In genomic region chr13:54752656-54753055, GRCm38 (mm10) we compare ENCODE assay signal across 13 mouse cellular contexts. TPM values are rescaled to one million over a fixed set of nuclear protein-coding genes. Genes with fewer than 3 reads are reported as not detected.
DNase-seq lines count a peak whose midpoint lies in the region; TF ChIP-seq lines count a peak whose summit lies in the region.
"Had no signal": no experiment of that assay in that cellular context is flagged by ENCODE, and none has a peak within 500 bp of the region (broad histone marks: within the 10 kb centered on the region; RNA-seq: fewer than 3 reads in every experiment).

No protein-coding gene starts in this region.

- H3K27ac ChIP-seq in cerebellum, adult 2 months (ENCODE audit: insufficient read depth, low read length) = peak overlapping the region; percentile 60
- H3K27ac ChIP-seq in olfactory bulb, adult 2 months (ENCODE audit: insufficient read depth, low read depth, low read length) = peak overlapping the region; percentile 100
- H3K27ac ChIP-seq: limb, embryonic 15.5 days; macrophage had no signal

- 14% methylated on average over 10 of the region's 10 CpGs for WGBS in cerebellum, adult 2 months
- WGBS in olfactory bulb, adult 2 months = 23% methylated on average over 10 of the region's 10 CpGs

- no peak overlapping the region for H3K4me3 ChIP-seq in cerebellum, adult 2 months (replicated peaks; ENCODE audit: insufficient read depth, low read depth, low read length)
- no peak overlapping the region for H3K4me3 ChIP-seq in olfactory bulb, adult 2 months (ENCODE audit: insufficient read depth, low read depth, low read length)
- H3K4me3 ChIP-seq: limb, embryonic 15.5 days had no signal

- H3K27me3 ChIP-seq in cerebellum, adult 2 months (ENCODE audit: control insufficient read depth, insufficient read depth, low read length) = no peaks in the 10 kb centered on the region

- no peak for TF ChIP-seq POLR2A in cerebellum, adult 2 months (IDR thresholded peaks at IDR 0.05; ENCODE audit: borderline replicate concordance, insufficient read depth, low read length)
- no peak for TF ChIP-seq POLR2A in olfactory bulb, adult 2 months (IDR thresholded peaks at IDR 0.05; ENCODE audit: insufficient read depth, low read depth, low read length)

- TF ChIP-seq CTCF in cerebellum, adult 2 months (IDR thresholded peaks at IDR 0.05; ENCODE audit: borderline replicate concordance, insufficient read depth, low read depth, low read length) = no peak
- no peak for TF ChIP-seq CTCF in olfactory bulb, adult 2 months (IDR thresholded peaks at IDR 0.05; ENCODE audit: insufficient read depth, low read depth, low read length)

- peak; percentile 69 to 77 for DNase-seq in cerebellum, adult 2 months
- DNase-seq in cerebellum, postnatal 25 days = peak; percentile 70 to 82
- DNase-seq in layer of hippocampus, adult 9-11 months = peak; percentile 95
- DNase-seq in yolk sac, embryonic 10.5 days (ENCODE audit: low spot score) = no peak
- DNase-seq in lung, postnatal 25 days (ENCODE audit: low spot score) = no peak
- no peak for DNase-seq in heart, postnatal 36 days
- DNase-seq: heart, adult 18-20 months; thymus, adult 18-20 months had no signal

- intact Hi-C loops in heart, postnatal 36 days (cut with DNase I) = no loop called here

- H3K4me1 ChIP-seq in cerebellum, adult 2 months (ENCODE audit: control insufficient read depth, insufficient read depth, low read length) = peaks cover 55% of the 10 kb centered on the region
- peaks cover 57% of the 10 kb centered on the region for H3K4me1 ChIP-seq in olfactory bulb, adult 2 months (ENCODE audit: control insufficient read depth, insufficient read depth, low read length)

RNA-seq across cellular contexts. Expression of gene Gprin1, which starts 3.0 kb away (rescaled TPM):
- 41.4 and 45.4 TPM in 2 replicates for polyA plus RNA-seq in cerebellum, adult 2 months (2012; rRNA removed)
- polyA plus RNA-seq in olfactory bulb, adult 2 months (2012; ENCODE audit: insufficient read depth, insufficient read length, low replicate concordance, missing spikeins) = not detected in 2 replicates
- total RNA-seq in heart, postnatal 36 days (2021) = not detected
- total RNA-seq: heart, adult 18-20 months had no signal
- polyA plus RNA-seq: macrophage had no signal

RNA-seq across cellular contexts. Expression of gene Sncb, which starts 13.7 kb away (rescaled TPM):
- 851 and 853 TPM in 2 replicates for polyA plus RNA-seq in cerebellum, adult 2 months (2012; rRNA removed)
- polyA plus RNA-seq in olfactory bulb, adult 2 months (2012; ENCODE audit: insufficient read depth, insufficient read length, low replicate concordance, missing spikeins) = not detected in 2 replicates
- not detected for total RNA-seq in heart, postnatal 36 days (2021)
- total RNA-seq: heart, adult 18-20 months had no signal
- polyA plus RNA-seq: kidney, embryonic 14.5 days; macrophage had no signal

RNA-seq across cellular contexts. Expression of gene Eif4e1b, which starts 31.1 kb away (rescaled TPM):
- polyA plus RNA-seq in cerebellum, adult 2 months (2012; rRNA removed) = not detected in 2 replicates
- not detected in 2 replicates for polyA plus RNA-seq in olfactory bulb, adult 2 months (2012; ENCODE audit: insufficient read depth, insufficient read length, low replicate concordance, missing spikeins)
- not detected for total RNA-seq in heart, postnatal 36 days (2021)
- total RNA-seq: heart, adult 18-20 months had no signal
- polyA plus RNA-seq: hindbrain, embryonic 11.5 days; kidney, embryonic 14.5 days; limb, embryonic 15.5 days; macrophage had no signal

RNA-seq across cellular contexts. Expression of gene Tspan17, which starts 36.5 kb away (rescaled TPM):
- 87.9 and 89.8 TPM in 2 replicates for polyA plus RNA-seq in cerebellum, adult 2 months (2012; rRNA removed)
- not detected in 2 replicates for polyA plus RNA-seq in olfactory bulb, adult 2 months (2012; ENCODE audit: insufficient read depth, insufficient read length, low replicate concordance, missing spikeins)
- 10 to 100 TPM in 1 of 2 experiments, 1 to 10 TPM in 1; 7.6 to 13.0 TPM for total RNA-seq in heart, postnatal 36 days (2021)

RNA-seq across cellular contexts. Expression of gene Cdhr2, which starts 51.4 kb away (rescaled TPM):
- polyA plus RNA-seq in cerebellum, adult 2 months (2012; rRNA removed) = 0.16 and 0.23 TPM in 2 replicates
- polyA plus RNA-seq in olfactory bulb, adult 2 months (2012; ENCODE audit: insufficient read depth, insufficient read length, low replicate concordance, missing spikeins) = not detected in 2 replicates
- total RNA-seq in heart, postnatal 36 days (2021) = not detected
- total RNA-seq: heart, adult 18-20 months had no signal
- polyA plus RNA-seq: hindbrain, embryonic 11.5 days; limb, embryonic 15.5 days; macrophage had no signal

Comparison
In these comparisons a context has a peak if more than half of its experiments do, and no peak if none do; other contexts are left out.
1. DNase-seq: peak in cerebellum, adult 2 months (2 of 2), cerebellum, postnatal 25 days (2 of 2) and layer of hippocampus, adult 9-11 months (single experiment); none in yolk sac, embryonic 10.5 days (single experiment), lung, postnatal 25 days (single experiment) and heart, postnatal 36 days (0 of 2).
2. RNA of gene Gprin1, which starts 3.0 kb away (polyA plus RNA-seq): 41.4 to 45.4 TPM in cerebellum, adult 2 months; not detected in olfactory bulb, adult 2 months; every median in the first group is over 10 times any median in the second.
3. RNA of gene Sncb, which starts 13.7 kb away (polyA plus RNA-seq): 851 to 853 TPM in cerebellum, adult 2 months; not detected in olfactory bulb, adult 2 months; every median in the first group is over 100 times any median in the second.